Mouse (Mus musculus) E14TG2a.4 (cell line): ENCODE measurements around the gene Arhgap40.

ENCODE experiments used
- CTCF ChIP-seq: conservative IDR thresholded peaks from 2 replicates; pipeline ENCODE4 v1.5.1; 2014; ENCODE audit warnings: low read length
- NANOG ChIP-seq: IDR thresholded peaks from 2 replicates; pipeline ENCODE4 v1.6.1; 2014; ENCODE audit warnings: borderline replicate concordance, low read length, mixed read lengths

GRCm38 (mm10) chr2:158584621-158585358 lies 72.2 kb downstream of the Arhgap40 start:
- TF ChIP-seq CTCF (no peak), NANOG (no peak)
